Mouse (Mus musculus) liver, embryonic 11.5 days (tissue): ENCODE measurements at regions not wholly inside any gene's neighbourhood (a gene's known extent, or its start where the extent isn't known, plus 50 kb on each side); places are given as distances from the start of the nearest gene placed in this dataset.

Source experiments
- ATAC-seq: fragments of 200-750 bp; cut with Nextera tagmentation; replicated peaks from 2 replicates; pipeline ENCODE4 v1.8.0; 2017; ENCODE audit warnings: moderate number of reproducible peaks, mild to moderate bottlenecking, moderate TSS enrichment, moderate library complexity; ENCODE audit not compliant: low FRiP score
- DNase-seq: peaks from one replicate; pipeline ENCODE4 v3.0.0-alpha.2; 2017; ENCODE audit warnings: low spot score
- H3K27ac ChIP-seq: fragments of 300-500 bp; sonication (generic); 2 replicates; pipeline ENCODE4 v1.5.1; 2014; ENCODE audit warnings: mild to moderate bottlenecking, low read depth, low read length, control low read depth
- H3K27me3 ChIP-seq: fragments of 300-500 bp; sonication (generic); replicated peaks from 2 replicates; pipeline ENCODE4 v1.6.1; 2014; ENCODE audit warnings: low read length, mixed read lengths; ENCODE audit not compliant: control insufficient read depth, insufficient read depth
- H3K36me3 ChIP-seq: fragments of 300-500 bp; sonication (generic); 2 replicates; pipeline ENCODE4 v1.6.1; 2014; ENCODE audit warnings: mild to moderate bottlenecking, low read length, moderate library complexity, mixed read lengths; ENCODE audit not compliant: control insufficient read depth, insufficient read depth
- H3K4me1 ChIP-seq: fragments of 300-500 bp; sonication (generic); replicated peaks from 2 replicates; pipeline ENCODE4 v1.6.1; 2014; ENCODE audit warnings: low read length, mixed read lengths; ENCODE audit not compliant: control insufficient read depth, insufficient read depth
- H3K4me2 ChIP-seq: fragments of 300-500 bp; sonication (generic); 2 replicates; pipeline ENCODE4 v1.6.1; 2014; ENCODE audit warnings: mild to moderate bottlenecking, control low read depth, moderate library complexity
- H3K4me3 ChIP-seq: fragments of 300-500 bp; sonication (generic); 2 replicates; pipeline ENCODE4 v1.5.1; 2014; ENCODE audit warnings: low read depth, low read length, control low read depth
- H3K9ac ChIP-seq: fragments of 300-500 bp; sonication (generic); 2 replicates; pipeline ENCODE4 v1.6.1; 2014; ENCODE audit warnings: low read depth, low read length, control low read depth
- H3K9me3 ChIP-seq: fragments of 300-500 bp; sonication (generic); 2 replicates; pipeline ENCODE4 v1.6.1; 2016; ENCODE audit warnings: low read length, inconsistent platforms, mixed read lengths; ENCODE audit not compliant: control insufficient read depth
- WGBS: fragments of 180-500 bp; shearing (Covaris S2); extraction: QIAGEN DNeasy Blood & Tissue Kit; methylation state at CpG from one replicate; pipeline ENCODE4 v1.1.7; 2014; 5-methylcytosine and 5-hydroxymethylcytosine counted together

GRCm38 (mm10) chr11:40573758-40574139 is 121.3 kb downstream of the Mat2b start:
- DNase-seq (no peak), ATAC-seq (no peak)
- Histone ChIP-seq H3K9me3 (no peaks in the 10 kb centered on the region), H3K4me2 (no peak overlapping the region), H3K27me3 (no peaks in the 10 kb centered on the region), H3K4me3 (no peak overlapping the region), H3K36me3 (no peaks in the 10 kb centered on the region), H3K27ac (no peak overlapping the region), H3K9ac (no peak overlapping the region), H3K4me1 (no peaks in the 10 kb centered on the region)
- 28% methylated on average over 3 of the region's 3 CpGs for WGBS

DNA sequence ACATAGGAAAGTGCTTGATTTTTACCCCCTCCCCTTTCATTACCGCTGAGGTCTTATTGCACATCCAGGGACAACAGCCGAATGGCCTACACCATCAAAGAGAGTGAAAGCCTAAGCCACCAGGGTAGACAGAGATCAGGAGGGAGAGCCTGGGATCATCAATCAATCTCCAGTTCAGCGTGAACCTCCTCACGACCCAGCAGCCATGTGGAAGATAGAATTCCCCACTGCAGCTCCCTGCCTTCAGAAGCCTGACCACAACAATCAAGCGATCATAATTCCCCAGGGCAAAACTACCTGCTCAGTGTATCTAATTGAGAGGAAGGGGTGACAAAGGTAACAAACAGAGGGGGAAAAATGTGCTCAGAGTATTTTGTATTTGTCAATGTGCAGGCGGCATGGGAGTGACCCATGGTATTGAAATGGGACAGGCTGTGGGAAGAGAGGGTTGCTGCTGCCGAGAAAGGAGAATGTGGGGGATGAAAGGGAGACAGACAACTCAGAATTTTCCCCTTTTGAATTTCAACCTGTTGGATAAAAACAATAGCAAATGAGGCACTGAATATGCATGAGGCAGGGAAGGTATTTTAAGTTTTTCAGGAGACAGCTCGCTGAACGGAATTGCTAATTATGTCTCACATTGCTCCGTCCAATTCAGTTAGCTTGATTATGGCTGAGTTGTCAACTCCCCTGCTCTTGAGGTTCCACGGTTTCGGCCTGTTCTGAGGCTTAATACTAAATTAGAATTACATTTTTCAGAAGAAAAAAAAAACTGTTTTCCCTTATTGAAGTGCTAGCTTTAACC is 121.8 kb downstream of the Mat2b start:
- Histone ChIP-seq H3K9me3 (no peaks in the 10 kb centered on the region), H3K9ac (no peak overlapping the region), H3K36me3 (no peaks in the 10 kb centered on the region), H3K4me2 (no peak overlapping the region), H3K27ac (no peak overlapping the region), H3K4me3 (no peak overlapping the region), H3K27me3 (no peaks in the 10 kb centered on the region), H3K4me1 (no peaks in the 10 kb centered on the region)
- WGBS = 37% methylated on average over 12 of the region's 12 CpGs
- no peak for DNase-seq
- no peak for ATAC-seq

- no peak overlapping the region for H3K9ac ChIP-seq
- no peaks in the 10 kb centered on the region for H3K36me3 ChIP-seq
- no peaks in the 10 kb centered on the region for H3K4me1 ChIP-seq
- DNase-seq = no peak
- H3K4me2 ChIP-seq = no peak overlapping the region
- WGBS = 70% methylated on average over 6 of the region's 6 CpGs
- no peaks in the 10 kb centered on the region for H3K27me3 ChIP-seq
- H3K27ac ChIP-seq = no peak overlapping the region
- no peak overlapping the region for H3K4me3 ChIP-seq
- no peak for ATAC-seq
- H3K9me3 ChIP-seq = no peaks in the 10 kb centered on the region
These were observed 132.1 kb downstream of the Mat2b start for GRCm38 (mm10) chr11:40562866-40563265.

DNA sequence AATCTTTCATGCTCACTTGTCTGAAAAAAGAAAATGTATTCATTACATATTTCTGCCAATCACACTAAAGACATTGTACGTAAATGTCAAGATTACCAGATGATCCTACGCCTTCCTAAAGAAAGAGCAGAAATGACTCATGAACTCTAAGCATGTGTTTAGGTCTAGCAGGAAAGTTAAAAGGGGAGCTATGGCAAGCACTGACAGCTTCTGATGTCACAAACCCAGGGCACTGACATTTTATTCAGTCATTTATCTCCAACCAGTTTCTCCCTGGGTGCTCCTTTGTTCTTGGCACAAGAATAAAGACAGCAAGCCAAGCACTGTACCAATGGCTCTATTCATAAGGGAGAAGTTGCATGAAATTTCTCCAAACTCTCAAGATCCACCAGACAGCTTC is 133.0 kb downstream of the Mat2b start:
- Histone ChIP-seq H3K9ac (no peak overlapping the region), H3K4me3 (no peak overlapping the region), H3K36me3 (no peaks in the 10 kb centered on the region), H3K27ac (no peak overlapping the region), H3K4me2 (no peak overlapping the region), H3K9me3 (no peaks in the 10 kb centered on the region), H3K4me1 (no peaks in the 10 kb centered on the region), H3K27me3 (no peaks in the 10 kb centered on the region)
- WGBS = 88% methylated on average over 2 of the region's 2 CpGs
- no peak for ATAC-seq
- no peak for DNase-seq

DNA sequence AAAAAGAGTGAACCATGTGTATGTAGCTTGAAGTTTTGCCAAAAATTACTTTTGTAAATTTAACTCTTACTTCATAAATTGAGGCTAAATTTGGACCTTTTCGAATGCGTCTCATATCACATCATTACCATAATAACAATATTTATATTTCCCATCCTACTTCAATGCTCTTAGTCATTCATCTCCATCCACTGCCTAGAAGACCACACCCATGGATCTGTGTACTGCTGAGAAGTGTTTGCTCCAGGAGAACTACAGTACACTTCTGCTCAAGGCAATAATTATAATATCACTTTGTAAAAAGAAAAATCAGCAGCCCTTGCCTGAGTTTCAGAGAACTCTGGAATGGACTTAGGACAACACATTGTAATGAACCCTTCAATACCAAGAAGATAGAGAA is 133.6 kb downstream of the Mat2b start:
- no peak overlapping the region for H3K27ac ChIP-seq
- H3K27me3 ChIP-seq = no peaks in the 10 kb centered on the region
- no peak for DNase-seq
- no peaks in the 10 kb centered on the region for H3K9me3 ChIP-seq
- no peak overlapping the region for H3K9ac ChIP-seq
- H3K4me1 ChIP-seq = no peaks in the 10 kb centered on the region
- ATAC-seq = no peak
- H3K36me3 ChIP-seq = no peaks in the 10 kb centered on the region
- 91% methylated on average over 2 of the region's 2 CpGs for WGBS
- no peak overlapping the region for H3K4me2 ChIP-seq
- no peak overlapping the region for H3K4me3 ChIP-seq

GRCm38 (mm10) chr11:40558486-40558885 is 136.5 kb downstream of the Mat2b start:
- Histone ChIP-seq H3K4me3 (no peak overlapping the region), H3K9me3 (no peaks in the 10 kb centered on the region), H3K9ac (no peak overlapping the region), H3K27ac (no peak overlapping the region), H3K4me2 (no peak overlapping the region), H3K4me1 (no peaks in the 10 kb centered on the region), H3K36me3 (no peaks in the 10 kb centered on the region), H3K27me3 (no peaks in the 10 kb centered on the region)
- WGBS = 81% methylated on average over 2 of the region's 2 CpGs
- DNase-seq (no peak), ATAC-seq (no peak)

DNA sequence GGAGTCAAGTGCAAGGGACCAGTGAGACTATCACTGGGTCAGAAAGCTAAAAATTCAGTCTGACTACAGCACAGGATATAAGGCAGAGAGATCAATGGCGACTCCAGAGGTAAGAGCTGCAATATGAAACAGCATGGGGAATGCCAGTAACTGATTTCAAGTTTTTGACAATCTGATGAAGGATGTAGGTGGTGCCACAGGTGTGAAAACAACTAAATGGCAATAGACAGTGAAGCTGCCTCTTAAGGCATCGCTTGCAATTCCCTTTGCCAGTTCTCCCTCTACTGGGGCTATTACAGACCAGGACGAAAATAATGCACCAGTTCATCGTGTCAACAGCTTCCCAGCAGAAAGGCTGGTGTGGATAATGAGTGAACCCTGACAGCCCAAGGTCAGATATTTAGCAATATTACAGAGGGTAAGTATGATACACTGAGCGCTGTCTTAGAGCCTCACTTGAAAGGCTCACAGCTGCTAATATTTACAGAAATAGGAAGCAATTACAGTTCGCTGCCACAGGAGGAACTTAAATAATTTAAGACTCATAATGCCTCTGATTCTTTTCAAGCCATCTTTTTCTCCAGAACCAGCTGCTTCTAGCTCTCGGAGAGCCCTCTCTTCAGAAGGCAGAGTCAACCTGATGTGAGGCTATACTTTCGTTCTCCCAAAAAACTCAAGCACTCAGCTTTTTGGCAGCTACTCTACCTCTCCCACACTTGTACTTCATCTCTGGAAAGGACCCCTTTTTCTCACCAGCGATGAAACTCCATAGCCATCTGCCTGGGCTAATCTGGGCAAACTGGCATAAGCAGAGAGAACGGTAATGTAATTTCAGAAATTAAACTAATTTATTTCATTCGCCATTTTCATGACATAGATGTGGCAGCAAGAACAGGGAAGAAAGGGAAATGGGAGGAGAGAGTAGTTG is 139.9 kb downstream of the Mat2b start:
- no peak overlapping the region for H3K4me2 ChIP-seq
- 73% methylated on average over 11 of the region's 11 CpGs for WGBS
- H3K4me1 ChIP-seq = no peaks in the 10 kb centered on the region
- DNase-seq = no peak
- H3K27me3 ChIP-seq = no peaks in the 10 kb centered on the region
- no peak overlapping the region for H3K9ac ChIP-seq
- H3K27ac ChIP-seq = no peak overlapping the region
- H3K4me3 ChIP-seq = no peak overlapping the region
- no peak for ATAC-seq
- no peaks in the 10 kb centered on the region for H3K9me3 ChIP-seq
- H3K36me3 ChIP-seq = no peaks in the 10 kb centered on the region

- no peaks in the 10 kb centered on the region for H3K4me1 ChIP-seq
- 56% methylated on average over 2 of the region's 2 CpGs for WGBS
- H3K27me3 ChIP-seq = no peaks in the 10 kb centered on the region
- no peak for DNase-seq
- no peak overlapping the region for H3K9ac ChIP-seq
- H3K9me3 ChIP-seq = no peaks in the 10 kb centered on the region
- no peak overlapping the region for H3K4me2 ChIP-seq
- H3K36me3 ChIP-seq = no peaks in the 10 kb centered on the region
- H3K4me3 ChIP-seq = no peak overlapping the region
- ATAC-seq = no peak
- H3K27ac ChIP-seq = no peak overlapping the region
These were observed 142.9 kb downstream of the Mat2b start for GRCm38 (mm10) chr11:40552054-40552453.
